Mouse (Mus musculus): Measurements from ENCODE around the gene Rabl3. TPM values are rescaled to one million over a fixed set of nuclear protein-coding genes. Genes with fewer than 3 reads are reported as not detected.

Rabl3 gene
- polyA plus RNA-seq, 1 experiment from 2014 or later, result 36.2 TPM

- no peak overlapping the region for H3K9ac ChIP-seq (replicated peaks)
- H3K4me2 ChIP-seq, result no peak overlapping the region
- no peaks in the 10 kb centered on the region for H3K4me1 ChIP-seq (replicated peaks)
- H3K4me3 ChIP-seq (replicated peaks), result no peak overlapping the region
- H3K9me3 ChIP-seq, result no peaks in the 10 kb centered on the region
- H3K27me3 ChIP-seq, result no peaks in the 10 kb centered on the region
- 93% methylated on average over 2 of the region's 2 CpGs for WGBS
- no peak for ATAC-seq (ENCODE audit: insufficient number of reproducible peaks, insufficient read depth, low FRiP score, low TSS enrichment, low read depth)
- H3K27ac ChIP-seq, result no peak overlapping the region
- H3K36me3 ChIP-seq, result 0 out of 2 replicates have a peak, but pooled peaks cover under 1% of the 10 kb centered on the region
Observed at GRCm38 (mm10) chr16:37550981-37551380, 11.3 kb downstream of the Rabl3 start.

GRCm38 (mm10) chr16:37552824-37553223 is 13.1 kb downstream of the Rabl3 start:
- H3K9ac ChIP-seq (replicated peaks), result no peak overlapping the region
- H3K27ac ChIP-seq, result no peak overlapping the region
- peaks cover 12% of the 10 kb centered on the region for H3K36me3 ChIP-seq
- 88% methylated on average over 3 of the region's 3 CpGs for WGBS
- H3K4me1 ChIP-seq (replicated peaks), result no peaks in the 10 kb centered on the region
- no peaks in the 10 kb centered on the region for H3K27me3 ChIP-seq
- no peak overlapping the region for H3K4me2 ChIP-seq
- no peaks in the 10 kb centered on the region for H3K9me3 ChIP-seq
- no peak for ATAC-seq (ENCODE audit: insufficient number of reproducible peaks, insufficient read depth, low FRiP score, low TSS enrichment, low read depth)
- no peak overlapping the region for H3K4me3 ChIP-seq (replicated peaks)

GRCm38 (mm10) chr16:37562414-37562813 is 22.7 kb downstream of the Rabl3 start:
- no peak for ATAC-seq (ENCODE audit: insufficient number of reproducible peaks, insufficient read depth, low FRiP score, low TSS enrichment, low read depth)
- 81% methylated on average over 6 of the region's 6 CpGs for WGBS
- Histone ChIP-seq H3K27me3 (no peaks in the 10 kb centered on the region), H3K9me3 (no peaks in the 10 kb centered on the region), H3K9ac (replicated peaks) (no peak overlapping the region), H3K36me3 (peaks cover 24% of the 10 kb centered on the region), H3K27ac (no peak overlapping the region), H3K4me1 (replicated peaks) (no peaks in the 10 kb centered on the region), H3K4me3 (replicated peaks) (no peak overlapping the region), H3K4me2 (no peak overlapping the region)

- no peaks in the 10 kb centered on the region for H3K27me3 ChIP-seq
- no peak for ATAC-seq (ENCODE audit: insufficient number of reproducible peaks, insufficient read depth, low FRiP score, low TSS enrichment, low read depth)
- peaks cover 23% of the 10 kb centered on the region for H3K36me3 ChIP-seq
- WGBS, result 88% methylated on average over 5 of the region's 5 CpGs
- no peak overlapping the region for H3K27ac ChIP-seq
- no peaks in the 10 kb centered on the region for H3K4me1 ChIP-seq (replicated peaks)
- no peak overlapping the region for H3K4me2 ChIP-seq
- H3K4me3 ChIP-seq (replicated peaks), result no peak overlapping the region
- no peak overlapping the region for H3K9ac ChIP-seq (replicated peaks)
- no peaks in the 10 kb centered on the region for H3K9me3 ChIP-seq
Observed at GRCm38 (mm10) chr16:37562961-37563360, 23.3 kb downstream of the Rabl3 start.

GRCm38 (mm10) chr16:37565117-37565516 is 25.4 kb downstream of the Rabl3 start:
- Histone ChIP-seq H3K9ac (replicated peaks) (no peak overlapping the region), H3K4me3 (replicated peaks) (no peak overlapping the region), H3K4me1 (replicated peaks) (no peaks in the 10 kb centered on the region), H3K27ac (no peak overlapping the region), H3K27me3 (no peaks in the 10 kb centered on the region), H3K36me3 (peaks cover 12% of the 10 kb centered on the region; the same call in 1 of the 2 replicates), H3K9me3 (no peaks in the 10 kb centered on the region), H3K4me2 (no peak overlapping the region)
- ATAC-seq (ENCODE audit: insufficient number of reproducible peaks, insufficient read depth, low FRiP score, low TSS enrichment, low read depth), result no peak
- 92% methylated on average over 1 of the region's 1 CpGs for WGBS

- no peak overlapping the region for H3K9ac ChIP-seq (replicated peaks)
- H3K27me3 ChIP-seq, result no peaks in the 10 kb centered on the region
- 77% methylated on average over 6 of the region's 6 CpGs for WGBS
- H3K9me3 ChIP-seq, result no peaks in the 10 kb centered on the region
- H3K27ac ChIP-seq, result no peak overlapping the region
- no peak overlapping the region for H3K4me3 ChIP-seq (replicated peaks)
- peaks cover 12% of the 10 kb centered on the region; the same call in 1 of the 2 replicates for H3K36me3 ChIP-seq
- H3K4me1 ChIP-seq (replicated peaks), result peaks cover 3% of the 10 kb centered on the region; the same call in 1 of the 2 replicates
- no peak for ATAC-seq (ENCODE audit: insufficient number of reproducible peaks, insufficient read depth, low FRiP score, low TSS enrichment, low read depth)
- no peak overlapping the region for H3K4me2 ChIP-seq
Observed at GRCm38 (mm10) chr16:37566107-37566506, 26.4 kb downstream of the Rabl3 start.

- Histone ChIP-seq H3K27me3 (no peaks in the 10 kb centered on the region), H3K9me3 (no peaks in the 10 kb centered on the region), H3K36me3 (peaks cover 13% of the 10 kb centered on the region; the same call in 1 of the 2 replicates), H3K4me3 (replicated peaks) (no peak overlapping the region), H3K4me1 (replicated peaks) (peaks cover 14% of the 10 kb centered on the region), H3K9ac (replicated peaks) (no peak overlapping the region), H3K27ac (no peak overlapping the region), H3K4me2 (no peak overlapping the region)
- WGBS, result 90% methylated on average over 12 of the region's 12 CpGs
- no peak for ATAC-seq (ENCODE audit: insufficient number of reproducible peaks, insufficient read depth, low FRiP score, low TSS enrichment, low read depth)
Observed at GRCm38 (mm10) chr16:37567113-37568050, 27.7 kb downstream of the Rabl3 start.

GRCm38 (mm10) chr16:37571554-37571953 is 31.9 kb downstream of the Rabl3 start:
- ATAC-seq (ENCODE audit: insufficient number of reproducible peaks, insufficient read depth, low FRiP score, low TSS enrichment, low read depth), result no peak
- Histone ChIP-seq H3K4me3 (replicated peaks) (no peak overlapping the region), H3K27ac (peak overlapping the region; percentile 57; the same call in 1 of the 2 replicates)

GRCm38 (mm10) chr16:37572117-37572754 is 32.6 kb downstream of the Rabl3 start:
- WGBS, result 34% methylated on average over 12 of the region's 12 CpGs
- H3K9ac ChIP-seq (replicated peaks), result no peak overlapping the region
- H3K9me3 ChIP-seq, result peaks cover 4% of the 10 kb centered on the region
- H3K4me2 ChIP-seq, result peak overlapping the region; percentile 25; the same call in 1 of the 2 replicates
- no peaks in the 10 kb centered on the region for H3K27me3 ChIP-seq
- H3K4me3 ChIP-seq (replicated peaks), result no peak overlapping the region
- H3K27ac ChIP-seq, result peak overlapping the region; percentile 53; the same call in 1 of the 2 replicates
- H3K4me1 ChIP-seq (replicated peaks), result peaks cover 17% of the 10 kb centered on the region
- no peak for ATAC-seq (ENCODE audit: insufficient number of reproducible peaks, insufficient read depth, low FRiP score, low TSS enrichment, low read depth)
- H3K36me3 ChIP-seq, result peaks cover 17% of the 10 kb centered on the region; the same call in 1 of the 2 replicates

More at GRCm38 (mm10) chr16:37571554-37571953, 31.9 kb downstream of the Rabl3 start:
- H3K9me3 ChIP-seq, result peaks cover 4% of the 10 kb centered on the region
- 27% methylated on average over 3 of the region's 3 CpGs for WGBS
- peaks cover 17% of the 10 kb centered on the region for H3K4me1 ChIP-seq (replicated peaks)
- H3K36me3 ChIP-seq, result peaks cover 17% of the 10 kb centered on the region; the same call in 1 of the 2 replicates
- no peak overlapping the region for H3K9ac ChIP-seq (replicated peaks)
- H3K27me3 ChIP-seq, result no peaks in the 10 kb centered on the region
- 0 out of 2 replicates have a peak overlapping the region, but pooled peaks have one; percentile 6 for H3K4me2 ChIP-seq

- H3K4me2 ChIP-seq, result no peak overlapping the region
- no peak overlapping the region for H3K9ac ChIP-seq (replicated peaks)
- peaks cover 4% of the 10 kb centered on the region for H3K9me3 ChIP-seq
- H3K27me3 ChIP-seq, result no peaks in the 10 kb centered on the region
- no peak for ATAC-seq (ENCODE audit: insufficient number of reproducible peaks, insufficient read depth, low FRiP score, low TSS enrichment, low read depth)
- H3K4me3 ChIP-seq (replicated peaks), result no peak overlapping the region
- peaks cover 21% of the 10 kb centered on the region for H3K4me1 ChIP-seq (replicated peaks)
- peaks cover 11% of the 10 kb centered on the region; the same call in 1 of the 2 replicates for H3K36me3 ChIP-seq
- 95% methylated on average over 5 of the region's 5 CpGs for WGBS
- H3K27ac ChIP-seq, result 0 out of 2 replicates have a peak overlapping the region, but pooled peaks have one; percentile 53
Observed at GRCm38 (mm10) chr16:37573061-37573460, 33.4 kb downstream of the Rabl3 start.

GRCm38 (mm10) chr16:37575325-37575724 is 35.6 kb downstream of the Rabl3 start:
- H3K9ac ChIP-seq (replicated peaks), result no peak overlapping the region
- no peaks in the 10 kb centered on the region for H3K27me3 ChIP-seq
- H3K27ac ChIP-seq, result no peak overlapping the region
- H3K4me2 ChIP-seq, result no peak overlapping the region
- peaks cover 4% of the 10 kb centered on the region for H3K9me3 ChIP-seq
- H3K36me3 ChIP-seq, result peaks cover 9% of the 10 kb centered on the region; the same call in 1 of the 2 replicates
- no peak for ATAC-seq (ENCODE audit: insufficient number of reproducible peaks, insufficient read depth, low FRiP score, low TSS enrichment, low read depth)
- WGBS, result 43% methylated on average over 3 of the region's 3 CpGs
- H3K4me1 ChIP-seq (replicated peaks), result peaks cover 27% of the 10 kb centered on the region
- H3K4me3 ChIP-seq (replicated peaks), result no peak overlapping the region
